Mouse (Mus musculus) hindbrain, postnatal 0 days (tissue): ENCODE measurements around the gene Inhbb. TPM values are rescaled to one million over a fixed set of nuclear protein-coding genes. Genes with fewer than 3 reads are reported as not detected.

Source experiments
- ATAC-seq: fragments of 200-750 bp; cut with Nextera tagmentation; 2 replicates; pipeline ENCODE4 v1.8.0; 2017; ENCODE audit warnings: mild to moderate bottlenecking, moderate TSS enrichment, moderate library complexity
- DNase-seq: peaks from one replicate; pipeline ENCODE4 v3.0.0-alpha.2; 2015; ENCODE audit warnings: low spot score
- H3K27ac ChIP-seq: fragments of 300-500 bp; sonication (generic); 2 replicates; pipeline ENCODE4 v1.5.1; 2014; ENCODE audit warnings: mild to moderate bottlenecking
- H3K27me3 ChIP-seq: fragments of 300-500 bp; sonication (generic); 2 replicates; pipeline ENCODE4 v1.6.1; 2014; ENCODE audit warnings: low read length, mixed read lengths; ENCODE audit not compliant: insufficient read depth
- H3K36me3 ChIP-seq: fragments of 300-500 bp; sonication (generic); 2 replicates; pipeline ENCODE4 v1.6.1; 2014; ENCODE audit warnings: low read length, mixed read lengths; ENCODE audit not compliant: insufficient read depth
- H3K4me1 ChIP-seq: fragments of 300-500 bp; sonication (generic); 2 replicates; pipeline ENCODE4 v1.6.1; 2014; ENCODE audit warnings: antibody characterized with exemption, low read length, mixed read lengths; ENCODE audit not compliant: insufficient read depth
- H3K4me2 ChIP-seq: fragments of 300-500 bp; sonication (generic); 2 replicates; pipeline ENCODE4 v1.6.1; 2014; ENCODE audit warnings: low read depth, mild to moderate bottlenecking, low read length, moderate library complexity, mixed read lengths
- H3K4me3 ChIP-seq: fragments of 300-500 bp; sonication (generic); 2 replicates; pipeline ENCODE4 v1.5.1; 2014; ENCODE audit warnings: low read length
- H3K9ac ChIP-seq: fragments of 300-500 bp; sonication (generic); replicated peaks from 2 replicates; pipeline ENCODE4 v1.6.1; 2014; ENCODE audit warnings: mild to moderate bottlenecking, low read length, moderate library complexity, mixed read lengths
- H3K9me3 ChIP-seq: fragments of 300-500 bp; sonication (generic); 2 replicates; pipeline ENCODE4 v1.6.1; 2016; ENCODE audit warnings: low read length, mixed read lengths
- CTCF ChIP-seq: IDR thresholded peaks from 2 replicates; pipeline ENCODE4 v1.5.1; 2016; ENCODE audit warnings: antibody characterized with exemption, control low read depth, low read depth
- WGBS: fragments of 180-500 bp; shearing (Covaris S2); extraction: QIAGEN DNeasy Blood & Tissue Kit; methylation state at CpG from one replicate; pipeline ENCODE4 v1.1.7; 2014; 5-methylcytosine and 5-hydroxymethylcytosine counted together
- polyA plus RNA-seq: library from polyadenylated mRNA; unstranded; fragments of >200 nt; fragmentation: Nextera tagmentation; extraction: Ambion mirVana; gene quantifications from 2 replicates; pipeline ENCODE4 v1.2.1, GENCODE M21; 2015
- total RNA-seq: library from RNA; depleted of rRNA; stranded (reverse); fragments of >200 nt; gene quantifications from 2 replicates; pipeline ENCODE4 v1.2.3, GENCODE M21; 2014; rRNA removed

Gene Inhbb
- 7.1 and 9.9 TPM in 2 replicates for total RNA-seq
- 3.3 and 3.4 TPM in 2 replicates for polyA plus RNA-seq

GRCm38 (mm10) chr1:119421576-119422421 lies at the start of gene Inhbb:
Inhbb (minus strand) TSS chr1:119422248.
- ATAC-seq (peak; percentile 24), DNase-seq (peak; percentile 67)
- Histone ChIP-seq H3K27me3 (peaks cover 26% of the 10 kb centered on the region; the same call in 1 of the 2 replicates), H3K9ac (peak within 1 kb of the TSS; percentile 65), H3K9me3 (no peaks in the 10 kb centered on the region), H3K27ac (peak within 1 kb of the TSS; percentile 73), H3K36me3 (no peaks in the 10 kb centered on the region), H3K4me2 (peak within 1 kb of the TSS; percentile 96), H3K4me1 (peaks cover 15% of the 10 kb centered on the region), H3K4me3 (peak within 1 kb of the TSS; percentile 65)
- TF ChIP-seq CTCF = no peak
- 2% methylated on average over 64 of the region's 92 CpGs for whole genome bisulfite sequencing

DNA sequence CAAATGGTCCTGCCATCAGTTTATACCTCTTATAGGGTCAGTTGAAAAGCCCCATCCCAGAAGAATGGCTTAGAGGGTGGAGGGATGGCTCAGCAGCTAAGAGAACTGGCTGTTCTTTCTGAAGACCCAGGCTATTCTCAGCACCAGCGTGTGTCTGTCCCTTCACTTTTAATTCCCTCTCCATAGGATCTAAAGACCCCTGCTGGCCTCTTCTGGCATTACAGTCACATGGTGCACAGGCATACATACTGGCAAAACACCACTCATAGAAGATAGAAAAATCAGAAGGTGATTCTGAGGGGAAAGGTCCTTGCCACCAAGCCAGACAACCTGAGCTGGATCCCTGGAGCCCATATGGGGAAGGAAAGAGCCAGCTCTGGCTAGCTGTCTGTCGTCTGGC lies 41.3 kb upstream of the Inhbb start:
- ATAC-seq = peak; percentile 32; the same call in 1 of the 2 replicates
- 46% methylated on average over 2 of the region's 2 CpGs for WGBS
- no peaks in the 10 kb centered on the region for H3K36me3 ChIP-seq

DNA sequence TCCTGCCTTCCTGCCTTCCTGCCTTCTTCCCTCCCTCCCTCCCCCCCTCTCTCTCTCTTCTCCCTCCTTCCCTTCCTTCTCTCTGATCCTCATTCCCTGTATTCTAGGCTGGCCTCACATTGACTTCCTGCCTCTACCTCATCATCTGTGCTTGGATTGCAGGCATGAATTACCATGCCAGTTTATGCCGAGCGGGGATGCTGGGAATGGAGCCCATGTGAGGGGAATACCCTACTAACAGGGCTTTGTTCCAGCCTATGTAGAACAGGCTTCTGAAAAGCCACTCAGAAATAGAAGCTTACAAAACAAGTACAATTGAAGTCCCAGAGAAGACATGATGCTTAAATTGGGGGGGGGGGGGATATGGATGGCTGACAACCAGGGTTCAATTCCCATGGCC lies 38.0 kb upstream of the Inhbb start:
- Histone ChIP-seq H3K4me3 (no peak overlapping the region), H3K4me2 (no peak overlapping the region), H3K36me3 (no peaks in the 10 kb centered on the region), H3K27me3 (no peaks in the 10 kb centered on the region), H3K27ac (no peak overlapping the region), H3K4me1 (no peaks in the 10 kb centered on the region), H3K9ac (no peak overlapping the region), H3K9me3 (no peaks in the 10 kb centered on the region)
- no peak for TF ChIP-seq CTCF
- no peak for DNase-seq
- no peak for ATAC-seq
- 37% methylated on average over 2 of the region's 2 CpGs for WGBS

More for the DNA sequence above, 41.3 kb upstream of the Inhbb start:
- DNase-seq = peak; percentile 73
- Histone ChIP-seq H3K27ac (no peak overlapping the region), H3K4me3 (no peak overlapping the region), H3K4me2 (no peak overlapping the region), H3K27me3 (no peaks in the 10 kb centered on the region), H3K9me3 (no peaks in the 10 kb centered on the region), H3K4me1 (no peaks in the 10 kb centered on the region), H3K9ac (no peak overlapping the region)
- peak; percentile 75 for TF ChIP-seq CTCF

DNA sequence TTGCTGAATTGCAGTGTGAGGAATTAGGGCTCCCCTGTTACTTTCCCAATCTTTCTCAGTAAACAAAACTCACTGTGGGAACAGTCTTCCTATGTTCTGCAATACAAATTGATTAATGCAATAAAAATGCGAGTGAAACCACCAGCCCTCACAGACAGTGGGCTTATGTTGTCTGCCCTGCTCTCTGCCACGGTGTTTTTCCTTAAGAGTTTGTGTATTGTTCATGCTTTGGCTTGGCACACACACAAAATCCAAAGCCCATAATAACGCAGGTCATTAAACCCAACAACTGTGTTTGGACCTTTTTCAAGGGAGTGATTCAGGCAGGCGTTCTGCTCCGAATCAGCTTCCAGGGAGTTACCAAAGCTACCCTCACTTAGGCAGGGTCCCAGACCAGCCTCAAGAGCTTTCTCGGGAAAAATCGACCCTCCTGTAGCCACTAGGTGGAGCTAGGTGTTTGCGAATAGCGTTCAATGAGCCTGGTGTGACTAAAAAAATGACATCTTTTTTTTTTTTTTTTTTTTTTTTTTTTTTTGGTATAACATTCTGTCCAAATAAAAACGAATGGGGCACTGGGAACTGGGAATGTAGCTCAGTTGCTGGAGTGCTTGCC lies 36.1 kb upstream of the Inhbb start:
- H3K4me3 ChIP-seq = no peak overlapping the region
- no peaks in the 10 kb centered on the region for H3K27me3 ChIP-seq
- H3K36me3 ChIP-seq = no peaks in the 10 kb centered on the region
- peaks cover 5% of the 10 kb centered on the region; the same call in 1 of the 2 replicates for H3K4me1 ChIP-seq
- ATAC-seq = peak; percentile 57
- TF ChIP-seq CTCF = peak; percentile 78
- no peak overlapping the region for H3K4me2 ChIP-seq
- H3K9me3 ChIP-seq = no peaks in the 10 kb centered on the region
- H3K27ac ChIP-seq = no peak overlapping the region
- peak; percentile 90 for DNase-seq
- H3K9ac ChIP-seq = no peak overlapping the region
- WGBS = 8% methylated on average over 10 of the region's 10 CpGs

DNA sequence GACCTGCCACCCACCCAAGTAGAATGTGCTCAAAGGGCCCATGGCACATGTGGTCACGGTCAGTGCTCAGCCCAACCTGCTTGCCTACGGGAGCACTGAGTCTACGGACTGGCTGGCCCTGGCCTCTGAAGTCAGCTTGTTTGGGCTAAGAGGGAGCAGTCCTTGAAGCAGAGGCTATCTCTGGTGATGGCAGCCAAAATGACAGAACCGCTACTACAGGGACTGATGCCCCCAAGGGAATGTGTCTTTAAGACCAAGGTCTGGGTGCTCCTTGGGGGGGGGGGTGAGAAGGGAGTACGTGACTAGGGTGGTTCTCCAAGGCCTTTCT lies 35.4 kb upstream of the Inhbb start:
- no peaks in the 10 kb centered on the region for H3K9me3 ChIP-seq
- 51% methylated on average over 5 of the region's 5 CpGs for WGBS
- H3K4me2 ChIP-seq = no peak overlapping the region
- peaks cover 5% of the 10 kb centered on the region; the same call in 1 of the 2 replicates for H3K4me1 ChIP-seq
- H3K27ac ChIP-seq = no peak overlapping the region
- no peak overlapping the region for H3K4me3 ChIP-seq
- H3K9ac ChIP-seq = no peak overlapping the region
- peak; percentile 34; the same call in 1 of the 2 replicates for ATAC-seq
- no peak for DNase-seq
- TF ChIP-seq CTCF = no peak
- H3K36me3 ChIP-seq = no peaks in the 10 kb centered on the region
- no peaks in the 10 kb centered on the region for H3K27me3 ChIP-seq

GRCm38 (mm10) chr1:119456671-119457527 lies 34.9 kb upstream of the Inhbb start:
- WGBS = 45% methylated on average over 19 of the region's 19 CpGs
- Histone ChIP-seq H3K36me3 (no peaks in the 10 kb centered on the region), H3K27ac (no peak overlapping the region), H3K4me2 (0 out of 2 replicates have a peak overlapping the region, but pooled peaks have one; percentile 21), H3K9me3 (no peaks in the 10 kb centered on the region), H3K4me3 (no peak overlapping the region), H3K4me1 (peaks cover 5% of the 10 kb centered on the region; the same call in 1 of the 2 replicates), H3K9ac (no peak overlapping the region), H3K27me3 (no peaks in the 10 kb centered on the region)
- ATAC-seq (peak; percentile 16; the same call in 1 of the 2 replicates), DNase-seq (peak; percentile 49)
- no peak for TF ChIP-seq CTCF
